Mouse (Mus musculus) spleen, postnatal 0 days (tissue): ENCODE measurements around the gene Mien1. TPM values are rescaled to one million over a fixed set of nuclear protein-coding genes. Genes with fewer than 3 reads are reported as not detected.

ENCODE experiments used
- polyA plus RNA-seq: library from polyadenylated mRNA; unstranded; fragments of >200 nt; fragmentation: Nextera tagmentation; extraction: Ambion mirVana; gene quantifications from 2 replicates; pipeline ENCODE4 v1.2.1, GENCODE M21; 2015

The Mien1 gene
- polyA plus RNA-seq, result 64.5 and 65.2 TPM in 2 replicates

DNA sequence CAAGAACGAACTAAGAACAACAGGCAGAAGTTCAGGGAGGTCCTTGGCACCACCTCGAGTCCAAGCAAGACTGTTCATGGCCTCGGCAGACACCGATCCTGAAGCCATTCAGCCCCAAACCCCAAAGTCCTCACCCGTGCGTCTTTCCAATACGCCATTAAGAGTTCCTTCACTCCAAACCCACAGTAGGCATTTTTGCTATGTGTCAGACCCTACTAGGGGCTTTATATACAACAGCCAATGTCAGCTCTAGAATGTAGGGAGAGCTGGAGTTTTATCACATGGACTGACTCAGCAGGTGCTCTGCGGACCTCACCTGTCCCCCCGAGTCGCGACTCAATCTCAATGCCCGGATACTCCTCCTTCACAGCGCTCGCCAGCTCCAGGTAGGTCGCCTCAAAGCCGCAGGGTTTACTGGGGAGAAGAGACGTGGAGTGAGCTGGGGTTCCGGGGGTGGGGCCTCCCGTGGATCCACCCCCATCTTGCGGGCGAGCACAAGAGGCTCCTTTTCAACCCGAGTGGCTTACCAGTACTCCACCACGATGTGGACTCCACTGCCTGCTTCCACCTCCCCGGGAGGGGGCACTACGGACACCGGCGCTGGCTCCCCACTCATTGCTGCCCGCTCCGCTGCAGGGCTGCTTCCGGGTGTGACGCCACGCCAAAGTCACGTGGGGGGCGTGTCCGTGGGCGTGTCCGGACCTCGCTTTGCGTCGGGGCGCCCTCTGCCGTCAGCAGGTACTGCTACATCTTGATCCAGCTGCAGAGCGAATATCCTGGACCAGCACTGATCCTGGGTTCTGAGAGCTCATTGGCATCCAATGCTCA is at the start of gene Mien1:
Gene Mien1 (minus strand): TSS at position 661 of the 828 bp plus-strand sequence.

DNA sequence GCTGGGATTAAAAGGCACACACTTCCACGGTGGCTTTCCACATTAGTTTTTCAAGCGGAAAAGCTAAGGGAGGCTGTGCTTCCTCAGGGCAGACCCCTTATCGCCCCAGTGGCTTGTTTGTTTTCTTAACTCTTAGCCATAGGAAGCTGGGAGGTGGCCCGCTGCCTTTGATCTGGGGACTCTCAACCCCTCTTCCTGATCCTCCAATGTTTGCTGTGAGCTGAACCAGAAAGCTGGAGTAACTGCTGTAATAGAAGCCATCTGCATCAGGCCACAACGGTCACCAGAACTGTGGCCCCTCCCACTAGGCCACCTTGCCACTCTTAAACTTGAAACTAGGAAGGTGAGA is 7.4 kb upstream of the Mien1 start, which contains the start of gene Grb7:
Gene Grb7 (plus strand): TSS at position 182 of the 349 bp plus-strand sequence.

DNA sequence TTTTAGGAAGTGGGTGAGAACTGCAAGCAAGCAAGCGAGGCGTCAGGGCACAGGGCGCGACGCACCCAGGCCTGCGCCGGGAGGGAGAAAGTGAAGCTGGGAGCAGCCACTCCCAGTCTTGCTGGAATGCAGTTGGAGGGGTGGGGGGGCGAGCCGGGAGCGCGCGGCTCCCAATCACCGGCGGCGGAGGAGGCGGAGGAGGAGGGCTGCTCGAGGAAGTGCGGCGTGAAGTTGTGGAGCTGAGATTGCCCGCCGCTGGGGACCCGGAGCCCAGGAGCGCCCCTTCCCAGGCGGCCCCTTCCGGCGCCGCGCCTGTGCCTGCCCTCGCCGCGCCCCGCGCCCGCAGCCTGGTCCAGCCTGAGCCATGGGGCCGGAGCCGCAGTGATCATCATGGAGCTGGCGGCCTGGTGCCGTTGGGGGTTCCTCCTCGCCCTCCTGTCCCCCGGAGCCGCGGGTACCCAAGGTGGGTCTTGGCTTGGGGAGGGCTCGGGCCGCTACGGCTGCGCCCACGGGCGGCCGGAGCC is 26.5 kb downstream of the Mien1 start, which contains the start of gene Erbb2:
Gene Erbb2 (plus strand): TSS at position 198 of the 524 bp plus-strand sequence.

DNA sequence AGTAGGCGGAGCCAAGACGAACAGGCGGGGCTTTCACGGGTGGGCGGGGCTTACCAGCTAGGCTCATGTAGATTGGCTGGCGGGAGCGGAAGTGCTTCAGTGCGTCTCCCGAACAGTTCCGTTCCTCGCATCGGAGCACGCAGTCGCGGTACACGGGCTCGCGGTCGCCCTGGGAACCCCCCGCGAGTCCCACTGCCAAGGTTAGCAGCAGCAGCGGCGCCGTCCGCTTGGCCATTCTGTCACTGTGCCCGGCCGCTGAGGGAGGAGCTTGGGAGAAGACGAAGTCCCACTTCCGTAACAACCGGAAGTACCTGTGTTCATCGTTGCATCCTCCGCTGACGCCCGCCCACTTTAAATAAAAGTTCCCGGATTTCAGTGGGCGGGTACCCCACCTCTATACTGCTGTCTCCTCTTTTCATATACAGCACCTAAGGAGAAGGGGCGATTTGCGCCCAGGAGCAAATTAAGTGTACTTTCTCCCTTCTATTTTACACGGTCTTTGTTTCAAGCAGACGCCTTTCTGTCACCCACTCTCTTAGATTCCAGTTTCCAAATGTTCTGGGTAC is 38.5 kb downstream of the Mien1 start, which contains the start of gene Pgap3:
Gene Pgap3 (minus strand): TSS at position 330 of the 566 bp plus-strand sequence.

Other genes starting within 250 kb of the Mien1 start
- gene Med1, start 245.7 kb downstream of the Mien1 start, polyA plus RNA-seq, result 29.2 and 31.0 TPM in 2 replicates
- gene Cdk12, start 235.9 kb downstream of the Mien1 start, polyA plus RNA-seq, result 7.5 and 9.6 TPM in 2 replicates
- gene Neurod2, start 109.3 kb downstream of the Mien1 start, polyA plus RNA-seq, result not detected in 2 replicates
- gene Ppp1r1b, start 90.6 kb downstream of the Mien1 start, polyA plus RNA-seq, result 0.18 and 0.24 TPM in 2 replicates
- 18.5 and 22.1 TPM in 2 replicates for gene Stard3, start 80.6 kb downstream of the Mien1 start, polyA plus RNA-seq
- gene Tcap, start 55.2 kb downstream of the Mien1 start, polyA plus RNA-seq, result not detected in 2 replicates
- not detected in 2 replicates for gene Pnmt, start 52.5 kb downstream of the Mien1 start, polyA plus RNA-seq
- 4.4 and 6.1 TPM in 2 replicates for gene Pgap3, start 38.5 kb downstream of the Mien1 start, polyA plus RNA-seq
- gene Erbb2, start 26.5 kb downstream of the Mien1 start, polyA plus RNA-seq, result 3.5 and 4.7 TPM in 2 replicates
- gene Grb7, start 7.4 kb upstream of the Mien1 start, polyA plus RNA-seq, result 0.39 and 0.54 TPM in 2 replicates
- gene Ikzf3, start 107.0 kb upstream of the Mien1 start, polyA plus RNA-seq, result 2.8 and 3.2 TPM in 2 replicates
- 0.86 and 1.9 TPM in 2 replicates for gene Zpbp2, start 112.1 kb upstream of the Mien1 start, polyA plus RNA-seq
- 47.2 and 53.2 TPM in 2 replicates for gene Ormdl3, start 148.4 kb upstream of the Mien1 start, polyA plus RNA-seq
- not detected in 2 replicates for gene Lrrc3c, start 159.3 kb upstream of the Mien1 start, polyA plus RNA-seq
- gene Gm12355, start 186.7 kb upstream of the Mien1 start, polyA plus RNA-seq, result 0.89 and 0.91 TPM in 2 replicates
- gene Gsdma3, start 187.4 kb upstream of the Mien1 start, polyA plus RNA-seq, result not detected in 2 replicates
- not detected in 2 replicates for gene Gsdma2, start 207.8 kb upstream of the Mien1 start, polyA plus RNA-seq
- gene Gsdma, start 225.4 kb upstream of the Mien1 start, polyA plus RNA-seq, result 0.08 and 0.10 TPM in 2 replicates
- gene Psmd3, start 243.6 kb upstream of the Mien1 start, polyA plus RNA-seq, result 97.4 and 100 TPM in 2 replicates